Mouse (Mus musculus) embryonic fibroblast, embryonic 13.5 days (primary cell): ENCODE results near the gene Hspd1.

ENCODE experiments used
- CTCF ChIP-seq: IDR thresholded peaks from 2 replicates; pipeline ENCODE4 v1.5.1; 2011; ENCODE audit warnings: mild to moderate bottlenecking, control low read depth, low read length, moderate library complexity, borderline replicate concordance; ENCODE audit not compliant: insufficient read depth
- POLR2A ChIP-seq: IDR thresholded peaks from 2 replicates; pipeline ENCODE4 v1.6.1; 2011; ENCODE audit warnings: low read depth, mild to moderate bottlenecking, control low read depth, low read length, moderate library complexity

- TF ChIP-seq CTCF (no peak), POLR2A (peak; percentile 81)
These were observed 42.9 kb upstream of the Hspd1 start, which contains the start of gene Mob4 for GRCm38 (mm10) chr1:55130943-55131401.
